Mouse (Mus musculus) kidney, postnatal 0 days (tissue): ENCODE data around the gene Cfap57. TPM values are rescaled to one million over a fixed set of nuclear protein-coding genes. Genes with fewer than 3 reads are reported as not detected.
A peak's percentile ranks its signal among the peaks of the same experiment; 100 is the strongest.

Source experiments
- ATAC-seq: fragments of 200-750 bp; cut with Nextera tagmentation; replicated peaks from 2 replicates; pipeline ENCODE4 v1.8.0; 2017; ENCODE audit warnings: low read depth, moderate number of reproducible peaks, moderate TSS enrichment, moderate library complexity; ENCODE audit not compliant: low FRiP score
- DNase-seq: peaks from one replicate; pipeline ENCODE4 v3.0.0-alpha.2; 2016; ENCODE audit warnings: low spot score
- H3K27ac ChIP-seq: fragments of 300-500 bp; sonication (generic); 2 replicates; pipeline ENCODE4 v1.5.1; 2014; ENCODE audit warnings: mild to moderate bottlenecking
- H3K27me3 ChIP-seq: fragments of 300-500 bp; sonication (generic); 2 replicates; pipeline ENCODE4 v1.6.1; 2014; ENCODE audit warnings: low read length, mixed read lengths; ENCODE audit not compliant: insufficient read depth
- H3K36me3 ChIP-seq: fragments of 300-500 bp; sonication (generic); 2 replicates; pipeline ENCODE4 v1.6.1; 2014; ENCODE audit warnings: low read length, mixed read lengths; ENCODE audit not compliant: insufficient read depth
- H3K4me1 ChIP-seq: fragments of 300-500 bp; sonication (generic); replicated peaks from 2 replicates; pipeline ENCODE4 v1.6.1; 2014; ENCODE audit warnings: antibody characterized with exemption, low read length, mixed read lengths; ENCODE audit not compliant: insufficient read depth
- H3K4me2 ChIP-seq: fragments of 300-500 bp; sonication (generic); 2 replicates; pipeline ENCODE4 v1.6.1; 2014; ENCODE audit warnings: mild to moderate bottlenecking, low read length, moderate library complexity, mixed read lengths
- H3K4me3 ChIP-seq: fragments of 300-500 bp; sonication (generic); replicated peaks from 2 replicates; pipeline ENCODE4 v1.5.1; 2014; ENCODE audit warnings: low read depth, low read length
- H3K9ac ChIP-seq: fragments of 300-500 bp; sonication (generic); 2 replicates; pipeline ENCODE4 v1.6.1; 2014; ENCODE audit warnings: low read depth, low read length
- H3K9me3 ChIP-seq: fragments of 300-500 bp; sonication (generic); replicated peaks from 2 replicates; pipeline ENCODE4 v1.6.1; 2016; ENCODE audit warnings: low read length, inconsistent platforms, mixed read lengths
- CTCF ChIP-seq: IDR thresholded peaks from 2 replicates; pipeline ENCODE4 v1.5.1; 2016; ENCODE audit warnings: antibody characterized with exemption, low read depth, mild to moderate bottlenecking, moderate library complexity
- WGBS: fragments of 180-500 bp; shearing (Covaris S2); extraction: QIAGEN DNeasy Blood & Tissue Kit; methylation state at CpG from one replicate; pipeline ENCODE4 v1.1.7; 2014; 5-methylcytosine and 5-hydroxymethylcytosine counted together
- polyA plus RNA-seq: library from polyadenylated mRNA; unstranded; fragments of >200 nt; fragmentation: Nextera tagmentation; extraction: Ambion mirVana; gene quantifications from 2 replicates; pipeline ENCODE4 v1.2.1, GENCODE M21; 2015

Cfap57 gene
- polyA plus RNA-seq, 1 experiment from 2014 or later: 0.04 TPM

DNA sequence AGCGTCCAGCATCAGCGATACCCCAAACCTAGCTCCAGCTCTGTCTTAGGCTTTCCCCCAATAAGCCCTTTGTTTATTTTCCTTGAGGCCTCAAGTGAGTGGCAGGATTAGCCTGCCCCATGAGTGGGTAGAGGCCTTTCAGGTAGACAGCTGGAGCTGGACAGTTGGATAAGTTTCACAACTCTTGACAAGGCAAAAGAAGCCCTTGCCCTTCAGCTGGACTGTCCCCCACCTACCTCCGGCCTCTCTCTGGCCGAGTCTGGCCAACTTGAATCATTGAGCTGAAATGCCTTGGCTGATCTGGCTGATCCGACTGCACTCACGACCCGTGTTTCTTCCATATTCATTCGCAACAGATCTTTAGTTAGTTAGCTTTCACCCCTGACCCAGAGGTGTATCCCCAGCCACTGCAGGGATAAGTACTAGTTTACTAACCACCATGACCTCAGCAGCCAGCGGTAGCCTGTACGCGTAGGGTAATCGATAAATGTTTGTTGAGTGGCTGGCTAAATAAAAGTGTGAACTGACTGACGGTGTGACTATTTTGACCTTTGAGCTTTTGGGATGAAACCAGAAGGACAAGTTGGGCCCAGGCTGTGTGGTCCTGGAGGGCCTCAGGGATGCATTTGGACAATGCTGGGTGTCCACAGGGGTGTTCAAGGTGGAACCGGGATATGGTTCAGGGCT lies 76.0 kb downstream of the Cfap57 start:
- ATAC-seq (no peak; the same call in 1 of the 2 replicates), DNase-seq (no peak)
- Histone ChIP-seq H3K27ac (peak overlapping the region; percentile 84), H3K9me3 (no peaks in the 10 kb centered on the region), H3K9ac (peak overlapping the region; percentile 28; the same call in 1 of the 2 replicates), H3K36me3 (no peaks in the 10 kb centered on the region), H3K4me3 (peak overlapping the region; percentile 26; the same call in 1 of the 2 replicates), H3K27me3 (no peaks in the 10 kb centered on the region), H3K4me1 (no peaks in the 10 kb centered on the region; the same call in 1 of the 2 replicates), H3K4me2 (peak overlapping the region; percentile 53)
- TF ChIP-seq CTCF: no peak
- WGBS: 70% methylated on average over 14 of the region's 14 CpGs

DNA sequence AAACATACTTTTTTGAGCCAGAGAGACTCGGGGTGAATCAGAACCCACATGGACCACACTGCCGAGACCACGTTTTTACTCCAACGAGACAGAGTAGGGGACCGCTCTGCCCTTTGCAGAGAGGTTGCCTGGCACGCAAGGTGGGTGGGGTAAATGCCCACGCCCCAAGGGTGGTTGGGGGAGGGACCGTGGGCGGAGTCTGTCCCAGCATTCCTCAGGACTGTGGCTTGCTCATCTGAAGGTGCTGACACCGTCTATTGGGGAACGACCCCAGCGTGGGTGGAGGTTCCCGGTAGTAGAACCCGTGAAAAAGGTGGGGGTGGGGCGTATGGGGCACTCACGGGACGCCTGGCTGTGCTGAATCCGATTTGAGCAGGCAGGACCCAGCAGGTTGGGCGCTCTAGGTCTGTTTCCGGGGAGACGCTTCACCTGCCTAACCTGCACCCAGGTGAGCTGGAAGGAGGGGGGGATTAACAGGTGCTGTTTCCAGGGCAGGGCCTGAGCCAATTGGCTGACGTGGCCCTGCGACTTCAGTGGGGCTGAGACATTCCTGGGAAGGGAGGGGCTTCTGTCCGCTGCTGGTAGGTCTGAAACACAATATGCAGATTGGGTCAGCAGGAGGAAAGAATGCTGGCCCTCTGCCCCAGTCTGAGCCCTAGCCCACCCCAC lies 76.9 kb downstream of the Cfap57 start, which contains the start of gene Tmem125:
Gene Tmem125, minus strand, starts transcription at position 453 of the 669 bp plus-strand sequence.
- Histone ChIP-seq H3K36me3 (no peaks in the 10 kb centered on the region), H3K9ac (peak within 1 kb of the TSS; percentile 28; the same call in 1 of the 2 replicates), H3K27me3 (no peaks in the 10 kb centered on the region), H3K4me3 (peak within 1 kb of the TSS; percentile 26), H3K4me2 (peak within 1 kb of the TSS; percentile 53), H3K27ac (peak within 1 kb of the TSS; percentile 84), H3K4me1 (no peaks in the 10 kb centered on the region; the same call in 1 of the 2 replicates), H3K9me3 (no peaks in the 10 kb centered on the region)
- peak; percentile 88 for ATAC-seq
- no peak for TF ChIP-seq CTCF
- DNase-seq: peak; percentile 58
- WGBS: 3% methylated on average over 24 of the region's 24 CpGs

DNA sequence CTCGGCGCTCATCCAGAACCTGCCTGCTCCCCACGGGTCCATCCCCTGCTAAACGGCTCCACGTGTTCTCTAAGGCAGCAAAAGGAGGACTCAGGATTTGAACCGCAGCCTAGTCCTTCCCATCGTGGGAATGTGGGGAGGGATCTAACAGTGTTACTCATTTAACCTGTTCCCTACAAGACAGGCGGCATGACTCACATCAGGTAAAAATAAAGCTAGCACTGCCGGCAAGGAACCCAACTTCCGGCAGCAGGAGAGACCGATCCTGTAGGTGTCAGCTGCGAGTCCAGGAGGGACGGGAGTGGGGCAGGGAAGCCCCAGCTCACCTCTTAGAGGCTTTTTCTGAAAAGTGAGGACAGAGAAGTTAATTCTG lies 77.4 kb downstream of the Cfap57 start:
- no peaks in the 10 kb centered on the region for H3K27me3 ChIP-seq
- H3K4me2 ChIP-seq: peak overlapping the region; percentile 53
- ATAC-seq: peak; percentile 29
- H3K36me3 ChIP-seq: no peaks in the 10 kb centered on the region
- no peak for TF ChIP-seq CTCF
- H3K9me3 ChIP-seq: no peaks in the 10 kb centered on the region
- peak; percentile 43 for DNase-seq
- 16% methylated on average over 13 of the region's 13 CpGs for WGBS
- peak overlapping the region; percentile 28; the same call in 1 of the 2 replicates for H3K9ac ChIP-seq
- H3K4me3 ChIP-seq: peak overlapping the region; percentile 26
- H3K4me1 ChIP-seq: no peaks in the 10 kb centered on the region; the same call in 1 of the 2 replicates
- peak overlapping the region; percentile 84 for H3K27ac ChIP-seq

DNA sequence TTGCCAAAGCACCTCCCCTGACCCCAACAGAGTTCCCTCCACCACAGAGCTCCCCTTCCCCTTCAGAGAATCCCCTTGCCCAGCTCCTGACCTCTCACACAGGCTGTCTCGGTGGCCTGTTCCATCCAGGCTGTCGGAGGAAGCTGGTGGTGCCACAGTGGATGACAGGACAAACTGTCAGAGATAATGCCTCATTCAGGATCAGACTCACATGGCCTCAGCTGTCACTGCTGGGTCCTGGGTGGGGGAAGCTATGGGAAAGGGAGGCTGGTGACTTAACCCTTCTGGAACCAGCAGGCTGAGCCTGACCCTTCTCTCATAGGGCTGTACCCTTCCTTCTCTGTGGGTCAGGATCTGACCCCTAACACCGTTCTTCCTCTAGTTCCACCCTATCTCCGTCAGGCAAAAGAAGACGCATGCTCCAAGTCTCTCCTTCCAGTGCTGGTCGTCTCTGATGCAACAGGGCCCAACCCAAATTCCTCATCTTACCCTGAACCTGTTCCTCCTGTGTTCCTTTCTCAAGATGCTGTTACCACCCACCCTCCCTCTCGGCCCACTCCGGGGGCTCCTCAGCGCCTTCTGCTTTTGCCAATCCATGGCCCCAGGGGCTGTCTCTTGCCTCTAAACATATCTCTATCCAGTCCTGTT lies 77.9 kb downstream of the Cfap57 start:
- H3K4me3 ChIP-seq: no peak overlapping the region
- 61% methylated on average over 9 of the region's 9 CpGs for WGBS
- no peak for TF ChIP-seq CTCF
- H3K9ac ChIP-seq: no peak overlapping the region; the same call in 1 of the 2 replicates
- H3K27ac ChIP-seq: peak overlapping the region; percentile 84; the same call in 1 of the 2 replicates
- no peaks in the 10 kb centered on the region; the same call in 1 of the 2 replicates for H3K4me1 ChIP-seq
- H3K4me2 ChIP-seq: peak overlapping the region; percentile 53
- no peaks in the 10 kb centered on the region for H3K27me3 ChIP-seq
- DNase-seq (no peak), ATAC-seq (no peak)
- no peaks in the 10 kb centered on the region for H3K36me3 ChIP-seq
- no peaks in the 10 kb centered on the region for H3K9me3 ChIP-seq

DNA sequence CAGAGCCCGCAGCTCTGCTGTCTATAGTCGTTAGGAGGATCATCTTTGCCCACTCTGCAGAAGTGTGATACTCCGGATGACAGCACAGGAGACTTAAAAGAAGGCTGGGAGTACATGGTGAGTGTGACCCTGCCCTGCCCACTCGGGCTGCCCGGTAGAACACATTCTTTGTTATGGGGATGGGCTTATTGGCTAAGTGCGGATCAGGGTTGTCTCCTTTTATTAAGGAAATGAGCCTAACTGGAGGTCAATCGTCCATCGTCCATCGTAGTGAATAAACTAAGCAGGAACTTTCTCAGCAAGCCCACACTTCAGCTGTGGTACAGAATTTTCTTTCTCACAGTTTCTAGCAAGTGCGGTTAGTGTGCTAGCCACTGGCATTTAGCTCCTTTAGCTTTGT lies 80.7 kb downstream of the Cfap57 start:
- ATAC-seq (no peak), DNase-seq (no peak)
- no peak overlapping the region for H3K4me2 ChIP-seq
- no peaks in the 10 kb centered on the region for H3K27me3 ChIP-seq
- no peak for TF ChIP-seq CTCF
- no peak overlapping the region for H3K9ac ChIP-seq
- 19% methylated on average over 10 of the region's 10 CpGs for WGBS
- H3K4me3 ChIP-seq: no peak overlapping the region
- H3K36me3 ChIP-seq: no peaks in the 10 kb centered on the region
- H3K4me1 ChIP-seq: peaks cover 6% of the 10 kb centered on the region; the same call in 1 of the 2 replicates
- H3K9me3 ChIP-seq: no peaks in the 10 kb centered on the region
- H3K27ac ChIP-seq: no peak overlapping the region

DNA sequence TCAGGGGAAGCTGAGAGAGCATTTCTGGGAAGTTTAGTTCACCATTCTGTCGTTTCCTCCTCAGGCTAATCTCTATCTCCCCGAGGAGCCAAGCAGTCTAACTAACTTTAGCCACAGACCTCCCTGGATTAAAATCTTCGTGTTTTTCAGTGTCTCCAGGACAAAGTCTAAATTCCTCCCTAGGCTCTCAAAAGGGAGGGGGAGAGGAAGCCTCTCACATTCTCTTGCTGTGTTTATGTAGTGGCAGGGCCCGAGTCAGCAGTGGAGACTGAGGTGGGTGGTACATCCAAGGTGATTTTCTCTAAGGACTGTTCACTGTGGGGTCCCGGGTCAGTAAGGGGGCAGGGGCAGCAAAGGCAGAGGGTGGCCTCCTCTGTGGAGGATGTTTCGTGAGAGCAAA lies 82.8 kb downstream of the Cfap57 start:
- H3K27ac ChIP-seq: peak overlapping the region; percentile 62
- DNase-seq: no peak

More for the DNA sequence above, 82.8 kb downstream of the Cfap57 start:
- Histone ChIP-seq H3K9ac (0 out of 2 replicates have a peak overlapping the region, but pooled peaks have one; percentile 8), H3K4me2 (no peak overlapping the region), H3K36me3 (no peaks in the 10 kb centered on the region), H3K4me1 (peaks cover 8% of the 10 kb centered on the region; the same call in 1 of the 2 replicates), H3K4me3 (no peak overlapping the region), H3K9me3 (no peaks in the 10 kb centered on the region), H3K27me3 (no peaks in the 10 kb centered on the region)
- no peak for ATAC-seq
- TF ChIP-seq CTCF: no peak
- WGBS: 34% methylated on average over 6 of the region's 6 CpGs
